Mouse (Mus musculus) brain, embryonic 14.5 days (tissue): ENCODE data around the gene Dedd2.

Experiments used
- CTCF ChIP-seq: fragments of 200-500 bp; IDR thresholded peaks from 2 replicates; pipeline ENCODE4 v1.5.1; 2012; ENCODE audit warnings: inconsistent platforms, mild to moderate bottlenecking, moderate library complexity, borderline replicate concordance; ENCODE audit not compliant: insufficient read depth, insufficient read length; ENCODE audit errors: extremely low read depth
- POLR2A ChIP-seq: fragments of 200-500 bp; IDR thresholded peaks from 2 replicates; pipeline ENCODE4 v1.6.1; 2012; ENCODE audit warnings: mild to moderate bottlenecking, inconsistent platforms, borderline replicate concordance; ENCODE audit not compliant: poor library complexity, insufficient read depth, insufficient read length, severe bottlenecking; ENCODE audit errors: extremely low read depth

- TF ChIP-seq CTCF (no peak), POLR2A (no peak)
Observed at GRCm38 (mm10) chr7:25214172-25214571, 6.2 kb downstream of the Dedd2 start.
